Mouse (Mus musculus) cortical plate, adult 2 months (tissue): ENCODE measurements at regions not wholly inside any gene's neighbourhood (a gene's known extent, or its start where the extent isn't known, plus 50 kb on each side); places are given as distances from the start of the nearest gene placed in this dataset.

Experiments used
- CTCF ChIP-seq: fragments of 200-500 bp; IDR thresholded peaks from 2 replicates; pipeline ENCODE4 v1.5.1; 2011; ENCODE audit warnings: mild to moderate bottlenecking, control low read depth, low read length; ENCODE audit not compliant: insufficient read depth; ENCODE audit errors: extremely low read depth
- POLR2A ChIP-seq: fragments of 200-500 bp; IDR thresholded peaks from 2 replicates; pipeline ENCODE4 v1.6.1; 2011; ENCODE audit warnings: mild to moderate bottlenecking, low read length, control low read depth; ENCODE audit not compliant: insufficient read depth; ENCODE audit errors: extremely low read depth

GRCm38 (mm10) chr14:25294226-25294625 lies 164.8 kb upstream of the Zmiz1 start:
- TF ChIP-seq CTCF (no peak), POLR2A (no peak)
